Mouse (Mus musculus) lung, adult 2 months (tissue): ENCODE measurements around the gene Aimp2.

ENCODE experiments used
- CTCF ChIP-seq: fragments of 200-500 bp; IDR thresholded peaks from 2 replicates; pipeline ENCODE4 v1.5.1; 2011; ENCODE audit warnings: mild to moderate bottlenecking, low read length, control low read depth; ENCODE audit not compliant: insufficient read depth
- POLR2A ChIP-seq: fragments of 200-500 bp; IDR thresholded peaks from 2 replicates; pipeline ENCODE4 v1.6.1; 2011; ENCODE audit warnings: low read depth, mild to moderate bottlenecking, control low read depth, low read length, borderline replicate concordance; ENCODE audit errors: extremely low read depth

GRCm38 (mm10) chr5:143916221-143916620, 6.6 kb upstream of the Aimp2 start:
- TF ChIP-seq CTCF (no peak), POLR2A (no peak)
